20 mouse cellular contexts compared by ENCODE assay signal in the genomic region with DNA sequence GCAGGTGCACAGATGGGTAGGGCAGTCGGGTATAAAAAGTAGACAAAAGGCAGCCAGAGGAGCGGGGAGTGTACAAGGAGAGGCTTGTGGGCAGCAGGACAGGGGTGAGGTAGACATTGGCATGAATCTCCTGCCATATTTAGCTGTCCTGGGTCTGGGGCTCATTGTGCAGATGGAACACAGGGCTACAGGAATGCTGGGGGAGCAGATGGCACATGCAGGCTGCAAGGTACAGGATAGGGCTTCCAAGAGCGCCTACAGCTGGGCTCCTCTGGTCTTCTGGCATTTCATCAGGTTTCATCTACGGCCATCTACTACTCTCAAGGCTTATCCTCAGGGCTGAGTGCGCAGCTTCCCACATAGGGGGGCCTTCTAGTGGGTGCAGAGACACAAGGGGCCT. TPM values are rescaled to one million over a fixed set of nuclear protein-coding genes. Genes with fewer than 3 reads are reported as not detected.
DNase-seq lines count a peak whose midpoint lies in the region; ATAC-seq and TF ChIP-seq lines count a peak whose summit lies in the region.
"Had no signal": no experiment of that assay in that cellular context is flagged by ENCODE, and none has a peak within 500 bp of the region (broad histone marks: within the 10 kb centered on the region; RNA-seq: fewer than 3 reads in every experiment).

No protein-coding gene starts in this region.

- H3K4me1 ChIP-seq in hindbrain, embryonic 15.5 days (replicated peaks): peaks cover 1% of the 10 kb centered on the region
- 0 out of 2 replicates have a peak, but pooled peaks cover 3% of the 10 kb centered on the region for H3K4me1 ChIP-seq in hindbrain, embryonic 11.5 days (replicated peaks; ENCODE audit: control insufficient read depth, insufficient read depth, low read length)
- H3K4me1 ChIP-seq in midbrain, postnatal 0 days (ENCODE audit: insufficient read depth, low read length): no peaks in the 10 kb centered on the region; the same call in 1 of the 2 replicates
- H3K4me1 ChIP-seq in midbrain, embryonic 14.5 days (ENCODE audit: control insufficient read depth, insufficient read depth, low read length): 0 out of 2 replicates have a peak, but pooled peaks cover 3% of the 10 kb centered on the region
- 0 out of 2 replicates have a peak, but pooled peaks cover 3% of the 10 kb centered on the region for H3K4me1 ChIP-seq in kidney, embryonic 14.5 days (ENCODE audit: control insufficient read depth, insufficient read depth, low read length)
- H3K4me1 ChIP-seq: liver, embryonic 15.5 days had no signal

- H3K27me3 ChIP-seq in hindbrain, embryonic 15.5 days: no peaks in the 10 kb centered on the region
- 0 out of 2 replicates have a peak, but pooled peaks cover 2% of the 10 kb centered on the region for H3K27me3 ChIP-seq in hindbrain, embryonic 11.5 days (ENCODE audit: control insufficient read depth, insufficient read depth, low read length)
- no peaks in the 10 kb centered on the region for H3K27me3 ChIP-seq in midbrain, postnatal 0 days (ENCODE audit: insufficient read depth, low read length)
- H3K27me3 ChIP-seq in midbrain, embryonic 14.5 days (ENCODE audit: control insufficient read depth, insufficient read depth, low read length): no peaks in the 10 kb centered on the region
- no peaks in the 10 kb centered on the region for H3K27me3 ChIP-seq in kidney, embryonic 14.5 days (ENCODE audit: control insufficient read depth, insufficient read depth, low read length)
- H3K27me3 ChIP-seq: liver, embryonic 15.5 days; neural tube, embryonic 12.5 days had no signal

- H3K9me3 ChIP-seq in hindbrain, embryonic 15.5 days: no peaks in the 10 kb centered on the region
- no peaks in the 10 kb centered on the region for H3K9me3 ChIP-seq in hindbrain, embryonic 11.5 days (ENCODE audit: control insufficient read depth, low read length)
- no peaks in the 10 kb centered on the region for H3K9me3 ChIP-seq in midbrain, postnatal 0 days (ENCODE audit: low read length)
- no peaks in the 10 kb centered on the region for H3K9me3 ChIP-seq in midbrain, embryonic 14.5 days (ENCODE audit: control insufficient read depth, low read length)
- no peaks in the 10 kb centered on the region for H3K9me3 ChIP-seq in kidney, embryonic 14.5 days (ENCODE audit: control insufficient read depth, low read length)
- H3K9me3 ChIP-seq: embryonic facial prominence, embryonic 13.5 days; heart, embryonic 12.5 days; liver, embryonic 15.5 days; neural tube, embryonic 12.5 days had no signal

- no peak for TF ChIP-seq CTCF in midbrain, postnatal 0 days (IDR thresholded peaks at IDR 0.05)

- no peak for DNase-seq in hindbrain, embryonic 11.5 days (ENCODE audit: low spot score)
- DNase-seq in midbrain, postnatal 0 days (ENCODE audit: low spot score): peak; percentile 46
- no peak for DNase-seq in midbrain, embryonic 14.5 days
- DNase-seq in cerebellum, adult 9-11 months: peak; percentile 83
- no peak for DNase-seq in spleen, adult 18-20 months
- DNase-seq: adrenal gland, adult 8-10 months; heart, postnatal 36 days; kidney, adult 9 months; thymus, postnatal 25 days had no signal

- 65% methylated on average over 5 of the region's 5 CpGs for WGBS in hindbrain, embryonic 15.5 days
- WGBS in hindbrain, embryonic 11.5 days: 86% methylated on average over 5 of the region's 5 CpGs
- 83% methylated on average over 5 of the region's 5 CpGs for WGBS in midbrain, postnatal 0 days
- WGBS in midbrain, embryonic 14.5 days: 83% methylated on average over 5 of the region's 5 CpGs
- 87% methylated on average over 5 of the region's 5 CpGs for WGBS in kidney, embryonic 14.5 days

- H3K27ac ChIP-seq in hindbrain, embryonic 15.5 days (replicated peaks): no peak overlapping the region
- no peak overlapping the region for H3K27ac ChIP-seq in hindbrain, embryonic 11.5 days (ENCODE audit: low read depth, low read length)
- no peak overlapping the region for H3K27ac ChIP-seq in midbrain, postnatal 0 days (ENCODE audit: low read depth, low read length)
- H3K27ac ChIP-seq in midbrain, embryonic 14.5 days (replicated peaks; ENCODE audit: low read depth, low read length): no peak overlapping the region
- H3K27ac ChIP-seq in kidney, embryonic 14.5 days (ENCODE audit: low read depth, low read length): no peak overlapping the region
- H3K27ac ChIP-seq: embryonic facial prominence, embryonic 13.5 days; liver, embryonic 15.5 days; neural tube, embryonic 12.5 days had no signal

- no peak overlapping the region for H3K4me3 ChIP-seq in hindbrain, embryonic 15.5 days
- no peak overlapping the region for H3K4me3 ChIP-seq in hindbrain, embryonic 11.5 days (ENCODE audit: low read depth, low read length)
- H3K4me3 ChIP-seq in midbrain, postnatal 0 days (ENCODE audit: low read depth, low read length): no peak overlapping the region
- no peak overlapping the region for H3K4me3 ChIP-seq in midbrain, embryonic 14.5 days (replicated peaks; ENCODE audit: low read depth, low read length)
- H3K4me3 ChIP-seq in kidney, embryonic 14.5 days (ENCODE audit: low read length): no peak overlapping the region
- H3K4me3 ChIP-seq: embryonic facial prominence, embryonic 13.5 days; heart, embryonic 12.5 days; liver, embryonic 15.5 days; neural tube, embryonic 12.5 days had no signal

- H3K4me2 ChIP-seq in hindbrain, embryonic 15.5 days: no peak overlapping the region
- H3K4me2 ChIP-seq in hindbrain, embryonic 11.5 days (replicated peaks; ENCODE audit: low read depth, low read length): no peak overlapping the region
- H3K4me2 ChIP-seq in midbrain, postnatal 0 days (ENCODE audit: low read depth, low read length, poor library complexity, severe bottlenecking): no peak overlapping the region
- no peak overlapping the region for H3K4me2 ChIP-seq in midbrain, embryonic 14.5 days (ENCODE audit: low read length)
- H3K4me2 ChIP-seq in kidney, embryonic 14.5 days (replicated peaks; ENCODE audit: low read depth, low read length): no peak overlapping the region
- H3K4me2 ChIP-seq: embryonic facial prominence, embryonic 13.5 days; heart, embryonic 12.5 days; liver, embryonic 15.5 days; neural tube, embryonic 12.5 days had no signal

- no peaks in the 10 kb centered on the region for H3K36me3 ChIP-seq in hindbrain, embryonic 15.5 days
- H3K36me3 ChIP-seq in hindbrain, embryonic 11.5 days (ENCODE audit: control insufficient read depth, insufficient read depth, low read length): no peaks in the 10 kb centered on the region
- H3K36me3 ChIP-seq in midbrain, postnatal 0 days (ENCODE audit: insufficient read depth, low read length): no peaks in the 10 kb centered on the region
- H3K36me3 ChIP-seq in midbrain, embryonic 14.5 days (ENCODE audit: control insufficient read depth, insufficient read depth, low read length): no peaks in the 10 kb centered on the region
- no peaks in the 10 kb centered on the region for H3K36me3 ChIP-seq in kidney, embryonic 14.5 days (ENCODE audit: control insufficient read depth, insufficient read depth, low read length)
- H3K36me3 ChIP-seq: embryonic facial prominence, embryonic 13.5 days; liver, embryonic 15.5 days; neural tube, embryonic 12.5 days had no signal

- no peak overlapping the region for H3K9ac ChIP-seq in hindbrain, embryonic 15.5 days
- H3K9ac ChIP-seq in hindbrain, embryonic 11.5 days (ENCODE audit: low read depth, low read length): no peak overlapping the region
- no peak overlapping the region for H3K9ac ChIP-seq in midbrain, postnatal 0 days (replicated peaks; ENCODE audit: low read length, poor library complexity, severe bottlenecking)
- no peak overlapping the region for H3K9ac ChIP-seq in midbrain, embryonic 14.5 days (replicated peaks; ENCODE audit: low read length)
- H3K9ac ChIP-seq in kidney, embryonic 14.5 days (ENCODE audit: low read depth, low read length): no peak overlapping the region
- H3K9ac ChIP-seq: embryonic facial prominence, embryonic 13.5 days; heart, embryonic 12.5 days; liver, embryonic 15.5 days; neural tube, embryonic 12.5 days had no signal

- peak; percentile 46; the same call in 1 of the 2 replicates for ATAC-seq in hindbrain, embryonic 15.5 days (ENCODE audit: low FRiP score, low read depth)
- ATAC-seq in hindbrain, embryonic 11.5 days (ENCODE audit: low FRiP score): no peak
- no peak for ATAC-seq in midbrain, postnatal 0 days (ENCODE audit: low FRiP score)
- no peak for ATAC-seq in midbrain, embryonic 14.5 days (ENCODE audit: low FRiP score, low TSS enrichment)
- no peak for ATAC-seq in kidney, embryonic 14.5 days (ENCODE audit: low FRiP score, low TSS enrichment)
- ATAC-seq: lung, postnatal 0 days; midbrain, embryonic 16.5 days had no signal

RNA-seq across cellular contexts. Expression of a gene that starts 29.9 kb away (rescaled TPM):
- polyA plus RNA-seq in hindbrain, embryonic 15.5 days (2015; fragmentation: Nextera tagmentation; extraction: Ambion mirVana): 8.0 and 10.4 TPM in 2 replicates
- 5.6 and 6.2 TPM in 2 replicates for polyA plus RNA-seq in hindbrain, embryonic 11.5 days (2014; fragmentation: Nextera tagmentation; extraction: Ambion mirVana)
- total RNA-seq in midbrain, postnatal 0 days (2014; rRNA removed): 14.3 and 17.0 TPM in 2 replicates
- 7.3 and 9.3 TPM in 2 replicates for polyA plus RNA-seq in midbrain, postnatal 0 days (2015; fragmentation: Nextera tagmentation; extraction: Ambion mirVana)
- 7.1 and 7.6 TPM in 2 replicates for polyA plus RNA-seq in midbrain, embryonic 14.5 days (2014; fragmentation: Nextera tagmentation; extraction: Ambion mirVana)
- 0.51 and 0.65 TPM in 2 replicates for polyA plus RNA-seq in kidney, embryonic 14.5 days (2014; fragmentation: Nextera tagmentation; extraction: Ambion mirVana)
- total RNA-seq: megakaryocyte progenitor cell, adult 5-6 weeks had no signal

RNA-seq across cellular contexts. Expression of a gene that starts 33.2 kb away (rescaled TPM):
- polyA plus RNA-seq in hindbrain, embryonic 15.5 days (2015; fragmentation: Nextera tagmentation; extraction: Ambion mirVana): 7.7 and 9.6 TPM in 2 replicates
- 0.23 and 0.43 TPM in 2 replicates for polyA plus RNA-seq in hindbrain, embryonic 11.5 days (2014; fragmentation: Nextera tagmentation; extraction: Ambion mirVana)
- total RNA-seq in midbrain, postnatal 0 days (2014; rRNA removed): 4.9 and 8.4 TPM in 2 replicates
- polyA plus RNA-seq in midbrain, postnatal 0 days (2015; fragmentation: Nextera tagmentation; extraction: Ambion mirVana): 13.0 and 13.9 TPM in 2 replicates
- 2.8 and 4.2 TPM in 2 replicates for polyA plus RNA-seq in midbrain, embryonic 14.5 days (2014; fragmentation: Nextera tagmentation; extraction: Ambion mirVana)
- polyA plus RNA-seq in kidney, embryonic 14.5 days (2014; fragmentation: Nextera tagmentation; extraction: Ambion mirVana): not detected in 2 replicates
- total RNA-seq: megakaryocyte progenitor cell, adult 5-6 weeks had no signal
- polyA plus RNA-seq: liver, embryonic 15.5 days had no signal

RNA-seq across cellular contexts. Expression of a gene that starts 37.1 kb away (rescaled TPM):
- polyA plus RNA-seq in hindbrain, embryonic 15.5 days (2015; fragmentation: Nextera tagmentation; extraction: Ambion mirVana): 0.22 and 0.35 TPM in 2 replicates
- polyA plus RNA-seq in hindbrain, embryonic 11.5 days (2014; fragmentation: Nextera tagmentation; extraction: Ambion mirVana): 1.9 and 3.6 TPM in 2 replicates
- 0.16 TPM in 1 of 2 replicates, not detected in the other for total RNA-seq in midbrain, postnatal 0 days (2014; rRNA removed)
- polyA plus RNA-seq in midbrain, postnatal 0 days (2015; fragmentation: Nextera tagmentation; extraction: Ambion mirVana): 0.15 TPM in 1 of 2 replicates, not detected in the other
- not detected in 2 replicates for polyA plus RNA-seq in midbrain, embryonic 14.5 days (2014; fragmentation: Nextera tagmentation; extraction: Ambion mirVana)
- polyA plus RNA-seq in kidney, embryonic 14.5 days (2014; fragmentation: Nextera tagmentation; extraction: Ambion mirVana): 0.54 TPM in 1 of 2 replicates, not detected in the other
- total RNA-seq: heart, postnatal 36 days; megakaryocyte progenitor cell, adult 5-6 weeks had no signal
- polyA plus RNA-seq: intestine, embryonic 14.5 days; midbrain, embryonic 16.5 days; testis, adult 2 months had no signal

RNA-seq across cellular contexts. Expression of a gene that starts 56.0 kb away (rescaled TPM):
- 5.3 and 7.7 TPM in 2 replicates for polyA plus RNA-seq in hindbrain, embryonic 15.5 days (2015; fragmentation: Nextera tagmentation; extraction: Ambion mirVana)
- 2.4 and 2.6 TPM in 2 replicates for polyA plus RNA-seq in hindbrain, embryonic 11.5 days (2014; fragmentation: Nextera tagmentation; extraction: Ambion mirVana)
- total RNA-seq in midbrain, postnatal 0 days (2014; rRNA removed): 4.2 and 12.3 TPM in 2 replicates
- polyA plus RNA-seq in midbrain, postnatal 0 days (2015; fragmentation: Nextera tagmentation; extraction: Ambion mirVana): 0.21 and 0.45 TPM in 2 replicates
- polyA plus RNA-seq in midbrain, embryonic 14.5 days (2014; fragmentation: Nextera tagmentation; extraction: Ambion mirVana): 2.7 and 5.5 TPM in 2 replicates
- not detected in 2 replicates for polyA plus RNA-seq in kidney, embryonic 14.5 days (2014; fragmentation: Nextera tagmentation; extraction: Ambion mirVana)
- total RNA-seq: megakaryocyte progenitor cell, adult 5-6 weeks had no signal

Comparison
In these comparisons a context has a peak if more than half of its experiments do, and no peak if none do; other contexts are left out.
1. DNase-seq: peak in midbrain, postnatal 0 days (single experiment) and cerebellum, adult 9-11 months (single experiment); none in hindbrain, embryonic 11.5 days (single experiment), midbrain, embryonic 14.5 days (single experiment) and spleen, adult 18-20 months (0 of 2).